Mouse (Mus musculus): ENCODE measurements around the gene Josd2.

The Josd2 gene

DNA sequence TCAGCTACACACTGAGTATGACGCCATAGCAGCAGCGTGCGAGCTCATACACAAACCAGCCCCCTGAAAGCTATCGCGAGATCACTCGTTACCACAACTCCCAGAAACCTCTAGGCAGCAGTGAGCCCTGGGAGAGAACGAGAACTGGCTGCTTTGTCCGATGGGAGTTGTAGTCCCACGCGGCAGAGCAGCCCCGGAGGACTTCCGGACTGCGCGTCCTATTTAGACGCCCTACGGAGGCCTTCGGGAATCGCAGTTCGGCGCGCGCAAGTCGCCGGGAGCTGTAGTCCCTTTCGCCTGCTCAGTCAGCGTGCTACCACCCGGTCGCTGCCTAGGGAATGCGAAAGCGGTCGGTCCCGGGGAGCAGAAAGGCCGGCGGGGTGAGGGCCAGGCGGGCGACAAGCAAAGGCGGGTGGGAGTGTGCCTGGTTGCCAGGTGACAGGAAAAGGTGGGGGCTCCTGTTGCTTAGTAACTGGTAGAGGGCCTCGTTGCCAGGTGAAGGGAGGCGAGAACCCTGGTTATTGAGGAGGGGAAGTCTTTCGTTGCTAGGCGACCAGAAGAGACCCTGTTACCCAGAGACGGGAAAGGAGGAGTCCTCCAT, at the start of gene Josd2:
TSS of gene Josd2 (plus strand) at position 170 of the 601 bp plus-strand sequence.
- DNase-seq: peak; percentile 100

DNA sequence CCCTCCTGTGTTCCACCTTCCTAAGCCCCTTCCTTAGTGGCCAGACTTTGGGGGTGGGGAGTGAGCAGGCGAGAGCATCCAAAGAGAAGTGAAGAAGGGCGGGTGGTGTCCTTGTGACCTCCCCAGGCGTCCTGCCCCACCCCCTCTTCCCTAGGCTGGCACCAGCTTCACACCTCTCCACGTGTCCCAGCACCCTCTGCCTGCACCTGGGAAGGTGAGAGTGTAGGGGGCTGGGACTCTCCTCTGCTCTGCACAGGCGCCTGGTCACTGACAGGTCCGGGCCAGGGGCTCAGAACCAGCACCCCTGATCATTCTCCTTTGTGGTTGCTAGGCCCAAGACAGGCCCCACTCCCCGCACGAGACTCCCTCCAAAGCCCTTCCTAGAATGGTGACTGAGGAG, 40.1 kb upstream of the Josd2 start:
- DNase-seq: no peak

DNA sequence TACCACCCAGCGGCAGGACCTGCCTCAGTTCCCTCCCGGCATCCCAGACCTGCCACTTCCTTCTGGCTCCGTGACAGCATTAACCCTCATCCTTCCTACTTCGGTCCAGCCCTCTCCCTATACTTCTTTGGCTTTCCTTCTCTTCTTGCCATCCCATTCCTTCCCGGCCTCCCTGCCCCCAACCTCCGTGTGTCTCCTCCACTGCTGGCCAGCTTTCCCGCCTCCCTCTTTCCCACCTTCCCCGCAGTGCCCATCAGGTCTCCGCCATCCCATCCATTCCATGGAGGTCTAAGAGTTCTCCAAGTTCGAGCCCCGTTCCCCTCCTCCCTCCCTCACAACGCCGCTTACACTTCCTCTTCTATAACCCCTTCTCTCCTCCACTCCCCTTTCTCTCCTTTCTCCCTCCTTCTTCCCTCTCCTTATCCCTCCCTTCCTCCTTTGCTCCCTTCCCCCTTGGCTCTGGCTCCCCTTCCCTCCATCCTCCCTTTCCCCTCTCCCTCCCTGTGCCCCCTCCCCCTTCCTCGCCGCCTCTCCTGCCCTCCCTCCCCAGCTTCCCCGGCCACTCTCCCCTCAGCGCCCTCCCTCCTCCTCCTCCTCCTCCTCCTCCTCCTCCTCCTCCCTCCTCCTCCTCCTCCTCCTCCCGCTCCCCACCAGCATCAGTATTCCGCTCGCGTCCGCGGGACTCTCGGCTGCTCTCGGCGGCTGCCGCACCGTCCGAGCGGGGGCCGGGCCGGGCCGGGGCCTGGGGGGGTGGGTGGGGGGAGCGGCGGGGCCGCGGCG, 39.4 kb upstream of the Josd2 start:
- DNase-seq: no peak

DNA sequence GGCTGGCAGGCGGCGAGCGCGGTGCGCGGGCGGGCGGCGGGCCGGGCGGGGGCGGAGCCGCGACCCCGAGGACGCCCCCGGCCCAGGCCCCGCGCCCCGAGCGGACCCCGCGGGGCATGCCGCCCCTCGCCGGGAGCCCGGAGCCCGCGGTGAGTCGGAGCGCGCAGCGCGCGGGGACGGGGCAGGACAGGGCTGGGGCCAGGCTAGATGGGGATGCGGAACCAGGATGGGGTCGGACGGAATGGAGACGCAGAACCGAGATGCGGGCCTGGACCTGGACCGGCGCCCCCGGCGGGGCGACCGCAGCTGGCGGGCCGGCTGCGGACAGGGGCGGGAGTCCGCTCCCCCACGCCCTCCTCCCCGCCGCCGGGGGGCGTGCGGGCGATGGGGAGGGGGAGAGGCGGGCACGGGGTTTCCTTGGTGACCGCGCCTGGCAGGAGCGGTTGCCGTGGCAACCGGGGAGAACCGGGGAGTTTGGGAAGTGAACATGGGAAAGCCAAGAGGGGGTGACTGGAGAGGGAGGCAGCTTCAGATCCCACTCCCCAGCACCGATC, 38.7 kb upstream of the Josd2 start, which contains the start of gene Lrrc4b:
TSS of gene Lrrc4b (plus strand) at position 51 of the 554 bp plus-strand sequence.
- no peak for DNase-seq

DNA sequence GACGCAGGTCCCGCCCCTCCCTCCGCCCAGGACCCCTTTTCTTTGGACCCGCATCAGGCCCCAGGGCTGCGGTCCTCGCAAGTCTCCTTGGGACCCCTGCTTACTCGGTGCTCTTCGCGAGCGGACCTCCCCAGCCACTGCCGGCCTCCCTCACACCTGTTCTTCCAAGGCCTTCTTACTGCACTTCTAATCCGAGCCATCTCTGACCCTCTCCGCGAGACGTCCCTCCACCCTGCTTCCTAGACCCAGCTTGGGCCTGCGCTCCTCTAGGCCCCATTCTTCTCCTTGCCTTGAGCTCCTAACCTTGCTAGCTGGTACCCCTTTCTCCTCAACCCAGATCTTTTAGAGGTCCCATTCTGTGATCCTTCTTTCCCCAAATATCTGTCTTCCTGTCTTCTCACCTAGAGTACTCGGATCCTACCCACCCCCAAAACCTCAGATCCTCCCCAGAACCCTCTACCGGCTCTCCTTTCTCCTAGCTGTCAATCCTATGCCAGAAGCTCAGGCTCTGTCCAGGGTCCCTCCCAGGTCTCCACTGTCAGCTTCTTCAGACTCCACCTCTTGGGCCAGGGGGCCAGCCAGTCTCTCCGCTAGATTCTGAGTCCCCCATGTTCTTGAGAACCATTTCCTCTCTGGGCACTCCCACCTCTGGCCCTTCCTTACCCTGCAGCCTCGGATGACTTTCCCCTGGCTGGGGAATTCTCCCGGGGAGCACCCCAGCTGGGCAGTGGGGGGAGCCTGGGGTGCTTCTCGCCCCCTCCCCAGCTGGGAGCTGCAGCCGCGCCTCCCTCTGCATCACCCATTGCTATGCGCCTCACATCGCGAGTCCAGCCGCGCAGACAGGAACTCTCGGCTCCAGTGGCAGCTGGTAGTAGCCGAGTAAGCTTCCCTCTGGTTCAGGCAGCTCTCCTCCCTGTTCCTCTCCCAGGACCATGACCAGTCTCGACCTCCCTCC, 38.0 kb upstream of the Josd2 start:
- DNase-seq: no peak

DNA sequence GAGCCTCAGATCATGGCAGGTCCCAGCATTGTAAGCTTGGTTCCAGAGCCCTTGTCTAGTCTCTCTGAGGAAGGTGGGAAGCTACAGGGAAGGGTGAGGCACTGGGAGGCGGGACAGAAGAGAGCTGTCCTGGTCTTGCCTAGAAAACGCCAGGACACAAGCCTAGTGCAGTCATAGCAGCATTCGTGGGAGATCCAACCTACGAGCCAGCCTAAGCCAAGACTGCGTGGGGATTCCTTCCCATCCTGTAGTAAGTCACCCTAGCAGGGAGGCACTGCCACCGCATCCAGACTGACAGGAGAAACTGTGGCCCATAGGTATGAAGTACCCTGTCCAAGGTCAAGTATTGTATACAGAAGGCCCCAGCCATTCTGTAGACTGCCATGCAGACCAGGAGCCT, 35.2 kb upstream of the Josd2 start:
- no peak for DNase-seq

DNA sequence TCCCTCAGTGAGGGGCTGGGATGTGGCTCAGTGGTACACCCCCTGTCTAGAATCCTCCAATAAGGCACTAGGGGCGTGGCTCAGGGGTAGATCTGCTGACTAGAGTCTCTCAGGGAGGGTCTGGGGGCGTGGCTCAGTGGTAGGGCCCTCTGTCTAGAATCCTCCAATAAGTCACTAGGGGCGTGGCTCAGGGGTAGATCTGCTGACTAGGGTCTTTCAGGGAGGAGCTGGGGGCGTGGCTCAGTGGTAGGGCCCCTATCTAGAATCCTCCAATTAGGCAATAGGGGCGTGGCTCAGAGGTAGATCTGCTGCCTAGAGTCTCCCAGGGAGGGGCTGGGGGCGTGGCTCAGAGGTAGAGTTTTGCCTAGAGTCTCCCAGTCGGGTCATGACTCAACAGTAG, 34.4 kb upstream of the Josd2 start:
- DNase-seq: no peak

DNA sequence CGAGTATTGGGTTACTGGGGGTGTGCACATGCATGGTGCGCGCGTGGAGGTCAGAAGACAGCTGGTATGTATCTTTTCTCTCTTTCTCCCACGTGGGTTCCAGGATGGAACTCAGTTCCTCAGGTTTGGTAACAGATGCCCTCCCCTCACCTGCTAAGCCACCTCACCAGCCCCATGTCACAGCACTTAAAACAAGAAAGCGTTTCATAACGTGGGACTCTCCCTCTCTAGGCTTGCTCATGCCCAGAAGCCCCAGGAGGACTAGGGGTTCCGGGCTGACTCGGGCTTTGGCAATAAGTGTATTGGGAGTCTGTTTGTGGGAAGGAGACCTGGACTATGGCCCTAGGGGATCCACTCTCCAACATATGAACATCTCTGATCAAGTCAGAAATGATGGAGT, 33.7 kb upstream of the Josd2 start:
- no peak for DNase-seq

DNA sequence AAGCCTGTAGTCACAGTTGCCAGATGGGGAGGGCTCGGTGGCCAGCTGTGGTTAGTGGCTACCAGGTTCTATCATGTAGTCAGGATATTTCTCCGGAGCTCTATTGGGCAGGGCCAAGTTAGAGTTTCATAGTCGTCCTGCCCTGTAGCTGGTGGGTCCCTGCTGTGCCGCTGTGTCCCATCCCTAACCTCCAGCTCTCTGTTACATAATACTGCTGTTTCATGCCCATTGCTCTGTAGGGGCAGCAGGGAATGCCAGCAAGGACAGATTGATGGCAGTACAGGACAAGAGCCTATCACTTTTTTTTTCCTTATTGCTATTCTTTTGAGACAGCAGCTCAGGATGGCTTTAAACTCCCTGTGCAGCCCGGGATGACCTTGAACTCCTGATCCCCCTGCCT, 32.0 kb upstream of the Josd2 start:
- DNase-seq: no peak

DNA sequence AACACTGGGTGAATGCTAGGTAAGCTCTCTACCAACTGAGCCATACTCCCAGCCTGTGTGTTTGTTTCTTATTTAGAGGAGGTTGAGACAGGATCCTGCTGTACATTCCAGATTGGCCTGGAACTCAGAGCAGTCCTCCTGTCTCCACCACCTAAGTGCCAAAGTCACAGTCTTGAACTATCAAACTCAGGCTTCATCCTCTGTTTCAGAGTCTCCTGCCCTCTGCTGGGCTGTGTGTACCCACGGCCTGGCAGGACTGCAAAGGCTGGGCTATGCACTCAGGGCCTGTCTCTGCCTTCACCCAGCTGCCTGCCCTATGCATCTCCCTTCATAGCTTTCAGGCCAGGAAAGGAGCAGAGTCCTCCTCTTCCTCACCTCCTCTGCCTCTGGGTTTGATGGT, 31.5 kb upstream of the Josd2 start:
- no peak for DNase-seq

DNA sequence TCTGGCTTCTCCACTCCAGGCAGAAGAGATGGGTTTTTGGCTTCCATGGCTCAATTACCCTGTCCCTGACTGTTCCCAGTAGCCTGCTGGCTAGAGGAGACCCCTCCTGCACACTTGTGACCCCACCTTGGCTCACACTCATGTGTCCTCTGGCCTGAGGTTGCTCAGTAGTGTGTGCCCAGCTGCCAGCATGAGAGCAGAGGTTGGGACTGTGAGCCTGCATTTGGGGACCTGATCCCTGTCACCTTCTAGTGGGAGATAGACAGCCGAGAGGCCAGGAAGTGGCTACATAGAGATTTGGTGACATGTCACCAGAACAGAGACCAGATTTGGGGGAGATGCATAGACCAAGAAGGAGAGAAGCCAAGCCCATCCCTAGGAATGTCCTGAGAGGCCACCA, 30.6 kb upstream of the Josd2 start:
- no peak for DNase-seq

DNA sequence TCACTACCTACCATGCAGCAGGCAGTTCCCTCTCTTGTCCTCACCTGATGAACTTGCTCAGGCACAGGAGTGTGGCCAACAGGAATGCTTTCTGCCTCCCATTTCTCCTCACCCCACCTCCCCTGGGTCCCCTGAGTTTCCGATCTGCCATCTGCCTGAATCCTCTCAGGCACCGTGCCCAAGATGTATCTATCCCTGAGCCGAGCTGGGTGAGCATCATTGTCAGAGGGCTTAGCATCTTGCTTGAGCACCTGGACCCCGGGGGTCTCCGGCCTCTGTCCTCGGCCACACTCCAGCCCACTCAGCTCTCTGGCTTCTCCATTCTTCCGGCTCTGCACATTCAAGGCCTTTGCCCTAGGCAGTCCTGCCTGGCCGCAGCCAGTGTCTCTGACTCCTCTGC, 29.8 kb upstream of the Josd2 start:
- DNase-seq: no peak

DNA sequence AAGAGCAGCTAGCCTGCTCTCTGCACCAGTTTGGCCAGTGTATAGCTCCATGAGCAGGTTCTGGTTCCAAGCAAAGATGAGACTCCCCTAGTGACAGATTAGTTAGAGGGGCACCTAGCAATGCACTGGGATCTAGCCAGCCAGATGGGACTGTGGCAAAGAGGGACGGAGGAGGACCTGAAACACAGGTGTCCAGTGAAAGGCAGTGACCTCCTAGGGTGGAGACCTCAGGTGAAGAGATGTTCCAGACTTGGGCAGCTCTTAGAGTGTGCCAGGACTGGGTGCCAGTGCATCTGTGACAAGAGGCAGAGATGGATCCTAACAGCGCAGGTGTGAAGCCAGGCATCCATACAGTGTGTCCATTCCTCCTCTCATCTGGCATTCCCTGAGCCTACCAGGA, 28.1 kb upstream of the Josd2 start:
- DNase-seq: no peak

DNA sequence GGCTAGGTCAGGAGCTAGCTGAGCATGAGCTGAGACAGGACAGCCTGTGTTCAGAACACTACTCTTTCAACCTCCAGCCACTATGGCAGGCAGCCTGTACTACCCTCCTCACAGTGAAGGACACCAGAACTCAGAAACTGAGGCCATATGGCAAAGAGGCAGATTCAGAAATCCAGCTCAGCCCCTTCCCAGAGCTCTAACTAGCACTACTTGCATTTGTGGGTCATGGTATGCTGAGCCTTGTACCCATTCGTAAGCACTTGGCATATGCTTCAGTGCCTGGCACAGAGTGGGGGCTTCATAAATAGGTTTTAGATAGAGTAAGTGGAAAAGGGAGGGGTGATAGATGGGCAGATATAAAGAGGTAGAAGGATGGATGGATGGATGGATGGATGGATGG, 27.3 kb upstream of the Josd2 start:
- DNase-seq: no peak

DNA sequence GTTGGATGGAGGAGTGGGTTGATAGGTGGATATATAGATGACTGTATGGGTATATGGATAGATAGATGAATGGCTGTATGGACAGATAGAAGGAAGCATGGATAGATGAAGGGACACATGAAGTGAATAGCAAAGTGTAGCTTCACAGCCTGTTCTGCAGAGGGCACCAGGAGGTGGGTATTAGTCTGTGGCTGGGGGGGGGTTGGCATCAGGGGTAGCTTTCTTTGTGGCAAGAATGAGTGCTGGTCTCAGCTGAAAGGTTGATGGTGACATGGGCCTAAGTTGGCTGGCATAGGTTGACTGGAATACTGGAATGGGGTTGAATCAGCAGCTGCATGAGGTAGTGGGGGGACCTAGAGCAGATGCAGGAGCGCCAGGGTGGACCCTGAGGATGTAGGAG, 26.6 kb upstream of the Josd2 start:
- no peak for DNase-seq

DNA sequence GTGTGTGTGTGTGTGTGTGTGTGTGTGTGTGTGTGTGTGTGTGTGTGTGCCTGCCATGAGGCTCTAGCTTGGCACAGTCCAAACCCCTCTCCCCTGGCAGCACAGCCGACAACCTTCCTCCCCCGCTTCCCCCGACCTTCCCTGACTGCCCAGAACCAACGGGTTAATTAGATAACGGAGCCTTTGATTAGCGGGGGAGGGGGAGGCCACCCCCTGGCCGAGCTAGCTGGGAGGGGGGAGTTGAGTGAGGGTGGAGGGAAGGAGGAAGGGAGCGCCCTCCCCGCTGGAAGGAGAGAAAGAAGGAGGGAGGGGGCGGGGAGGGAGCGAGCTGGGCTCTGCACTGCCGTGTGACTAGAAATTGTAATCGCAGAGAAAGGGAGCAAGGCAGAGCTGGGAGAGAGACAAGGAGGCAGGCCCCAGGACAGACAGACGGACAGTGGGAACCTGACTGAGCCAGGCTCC, 26.1 kb upstream of the Josd2 start:
- DNase-seq: no peak

DNA sequence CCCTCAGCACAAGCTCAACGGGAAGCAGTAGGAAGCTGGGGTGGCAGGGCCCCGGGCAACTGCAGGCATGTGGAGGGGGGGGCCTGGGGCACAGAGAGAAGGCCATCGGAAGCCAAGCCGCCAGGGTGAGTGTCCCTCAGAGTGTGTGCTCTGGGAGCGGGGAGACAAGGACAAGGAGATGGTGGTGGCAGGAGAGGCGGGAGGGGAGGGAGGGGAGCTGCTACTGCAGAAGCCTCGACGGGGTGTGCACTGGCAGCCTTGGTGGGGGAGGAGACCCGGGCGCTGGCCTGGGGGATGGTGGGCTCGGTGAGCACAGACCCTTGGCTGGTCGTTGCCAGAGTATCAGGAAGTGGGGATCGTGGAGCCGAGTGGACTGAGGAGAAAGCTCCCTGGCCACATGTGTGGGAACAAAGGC, 25.4 kb upstream of the Josd2 start:
- no peak for DNase-seq

DNA sequence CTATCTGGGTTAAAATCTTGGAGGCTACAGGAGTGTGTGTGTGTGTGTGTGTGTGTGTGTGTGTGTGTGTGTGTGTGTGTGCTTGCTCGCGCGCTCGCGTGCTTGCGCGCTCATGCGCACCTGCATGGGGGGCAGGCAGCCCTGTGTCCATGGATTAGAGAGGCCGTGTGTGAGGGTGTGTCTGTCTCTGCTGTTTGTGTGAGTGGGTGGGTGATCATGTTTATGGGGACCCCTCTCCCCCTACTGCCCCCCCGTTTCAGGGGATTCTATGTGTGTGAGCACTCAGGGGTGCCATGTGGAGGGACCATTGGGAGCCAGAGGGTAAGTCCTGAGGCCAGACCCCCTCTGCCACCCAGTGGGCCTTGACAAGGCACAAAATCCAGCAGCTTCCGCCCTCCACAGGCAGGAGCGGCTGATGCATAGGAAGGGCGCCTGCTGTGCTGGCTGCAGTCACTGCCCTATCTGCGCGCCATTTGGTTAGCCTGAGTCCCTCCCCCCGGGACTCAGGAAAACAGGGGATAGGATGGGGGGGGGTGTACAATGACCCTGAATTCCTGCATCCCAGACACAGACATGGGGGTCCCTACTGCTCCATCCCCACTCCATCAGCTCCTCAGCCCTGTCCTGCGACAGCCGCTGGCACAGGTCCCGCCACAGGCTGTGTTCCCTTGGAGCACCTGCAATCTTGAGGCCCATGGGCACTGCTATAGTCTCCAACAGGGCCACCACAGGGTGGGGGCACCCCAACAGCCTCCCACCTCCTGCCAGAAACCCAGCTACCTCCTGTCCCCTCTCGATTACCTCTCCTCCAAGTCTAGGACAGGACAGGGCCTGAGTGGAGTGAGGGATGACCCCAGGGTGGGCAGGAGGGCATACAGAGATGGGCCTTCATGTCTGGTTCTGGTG, 24.3 kb upstream of the Josd2 start:
- no peak for DNase-seq

DNA sequence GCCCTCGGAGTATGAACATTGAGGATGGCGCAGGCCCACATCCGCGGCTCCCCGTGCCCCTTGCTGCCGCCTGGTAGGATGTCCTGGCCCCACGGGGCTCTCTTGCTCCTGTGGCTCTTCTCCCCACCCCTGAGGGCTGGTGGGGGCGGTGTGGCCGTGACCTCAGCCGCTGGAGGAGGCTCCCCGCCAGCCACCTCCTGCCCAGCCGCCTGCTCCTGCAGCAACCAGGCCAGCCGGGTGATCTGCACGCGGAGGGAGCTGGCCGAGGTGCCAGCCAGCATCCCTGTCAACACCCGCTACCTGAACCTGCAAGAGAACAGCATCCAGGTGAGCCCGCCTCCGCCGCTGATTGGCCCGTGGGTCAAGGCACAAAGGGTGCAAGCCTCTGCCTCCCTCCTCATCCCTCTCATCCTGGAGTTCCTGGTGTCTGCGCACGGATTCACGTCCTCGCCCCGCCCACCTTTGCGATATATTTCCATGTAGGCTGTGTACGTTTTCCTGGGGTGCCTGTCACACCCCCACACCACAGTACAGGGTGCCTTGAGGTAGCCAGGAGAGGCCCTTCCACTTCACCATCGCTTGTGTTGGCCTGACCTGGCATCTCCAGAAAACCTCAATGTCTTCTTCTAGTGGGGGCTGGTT, 22.8 kb upstream of the Josd2 start:
- peak; percentile 95 for DNase-seq

DNA sequence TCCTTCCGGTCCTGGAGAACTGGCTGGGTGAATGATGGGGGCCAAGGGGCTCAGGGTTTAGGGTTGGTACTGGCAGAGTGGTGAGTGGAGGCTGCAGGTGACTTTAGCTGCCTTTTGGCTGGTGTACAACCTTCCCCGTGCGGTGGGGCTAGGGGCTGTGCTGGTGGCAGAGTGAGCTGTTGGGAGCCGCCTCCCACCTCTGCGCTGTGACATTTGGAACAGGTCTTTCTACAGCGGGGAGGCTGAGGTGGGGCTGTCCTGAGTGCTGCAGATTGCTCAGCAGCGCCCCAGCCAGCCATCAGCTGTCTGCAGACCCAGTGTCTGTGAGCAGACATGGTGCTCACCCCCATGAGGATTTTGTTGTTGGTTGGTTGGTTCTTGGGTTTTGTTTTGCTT, 22.3 kb upstream of the Josd2 start:
- DNase-seq: no peak

DNA sequence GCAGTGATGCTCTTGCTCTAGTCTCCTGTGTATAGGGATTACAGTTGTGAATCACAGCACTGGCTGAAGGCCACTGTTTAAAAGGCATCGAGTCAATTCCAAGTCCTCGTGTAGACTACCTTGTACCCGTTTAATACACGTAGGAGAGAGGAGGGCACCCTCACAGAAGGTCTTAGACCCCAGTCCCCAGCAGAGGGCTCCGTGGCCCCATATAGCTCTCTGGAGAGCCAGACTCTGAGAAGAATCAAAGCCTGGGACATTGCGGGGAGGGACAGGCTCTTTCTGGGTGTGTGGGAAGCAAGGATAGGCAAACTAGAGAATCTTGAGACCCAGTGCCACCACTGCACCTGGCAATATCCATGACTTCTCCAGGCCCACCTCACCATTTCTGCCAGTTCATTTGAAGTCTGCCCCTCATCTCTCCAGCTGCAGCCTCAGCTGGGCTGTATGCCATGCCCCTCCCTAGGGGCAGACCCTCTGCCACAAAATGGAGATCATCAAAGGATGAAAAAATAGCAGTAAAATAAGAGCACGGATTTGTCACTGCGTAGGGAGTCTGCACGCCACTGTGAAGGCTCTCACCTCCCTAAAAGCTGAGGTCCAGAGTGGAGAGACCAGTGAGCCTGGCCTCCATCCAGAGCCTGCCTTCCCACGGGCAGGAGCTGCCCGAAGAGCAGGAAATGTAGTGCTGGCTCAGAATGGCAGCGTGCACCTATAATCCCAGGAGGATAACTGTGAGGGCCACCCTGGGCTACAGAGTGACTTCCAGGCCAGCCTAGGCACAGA, 21.5 kb upstream of the Josd2 start:
- DNase-seq: no peak
